Mouse (Mus musculus): ENCODE data around the gene Lrrc56. TPM values are rescaled to one million over a fixed set of nuclear protein-coding genes. Genes with fewer than 3 reads are reported as not detected.
"Not testable (repeated sequence)": the region's sequence is repeated elsewhere in the genome, so short reads cannot be mapped to it uniquely, and the experiment has no call there.

Gene Lrrc56
- total RNA-seq, 2 experiments from 2014 or later = 0.28 to 6.1 TPM

- not testable (repeated sequence) for ATAC-seq (replicated peaks; ENCODE audit: low FRiP score, low TSS enrichment, poor library complexity, severe bottlenecking)
Observed at GRCm38 (mm10) chr7:141250486-141250885, 56.5 kb downstream of the Lrrc56 start.

- ATAC-seq (replicated peaks; ENCODE audit: low FRiP score, low TSS enrichment, poor library complexity, severe bottlenecking) = no peak
Observed at GRCm38 (mm10) chr7:141256159-141256558, 62.2 kb downstream of the Lrrc56 start.

Other genes with a start within 250 kb of the Lrrc56 start
- 0.55 TPM in 1 of 2 replicates, not detected in the other for gene Ifitm5, start 243.9 kb upstream of the Lrrc56 start, total RNA-seq (2014; fragmentation: Nextera tagmentation)
- 2.4 TPM in 1 of 2 replicates, not detected in the other for gene Ifitm5, start 243.9 kb upstream of the Lrrc56 start, total RNA-seq (2017)
- not detected in 2 replicates for gene Gm45717, start 238.2 kb upstream of the Lrrc56 start, total RNA-seq (2014; fragmentation: Nextera tagmentation)
- gene Gm45717, start 238.2 kb upstream of the Lrrc56 start, total RNA-seq (2017) = not detected in 2 replicates
- 285 and 292 TPM in 2 replicates for gene Ifitm2, start 238.2 kb upstream of the Lrrc56 start, total RNA-seq (2014; fragmentation: Nextera tagmentation)
- gene Ifitm2, start 238.2 kb upstream of the Lrrc56 start, total RNA-seq (2017) = 265 and 278 TPM in 2 replicates
- gene Ifitm1, start 226.9 kb upstream of the Lrrc56 start, total RNA-seq (2014; fragmentation: Nextera tagmentation) = 37.2 and 54.3 TPM in 2 replicates
- 20.9 and 50.8 TPM in 2 replicates for gene Ifitm1, start 226.9 kb upstream of the Lrrc56 start, total RNA-seq (2017)
- gene Ifitm3, start 183.4 kb upstream of the Lrrc56 start, total RNA-seq (2014; fragmentation: Nextera tagmentation) = 53.9 and 67.3 TPM in 2 replicates
- 54.1 and 55.3 TPM in 2 replicates for gene Ifitm3, start 183.4 kb upstream of the Lrrc56 start, total RNA-seq (2017)
- not detected in 2 replicates for gene Ifitm6, start 176.2 kb upstream of the Lrrc56 start, total RNA-seq (2014; fragmentation: Nextera tagmentation)
- gene Ifitm6, start 176.2 kb upstream of the Lrrc56 start, total RNA-seq (2017) = 25.3 TPM in 1 of 2 replicates, not detected in the other
- not detected in 2 replicates for gene Gm17387, start 165.0 kb upstream of the Lrrc56 start, total RNA-seq (2014; fragmentation: Nextera tagmentation)
- not detected in 2 replicates for gene Gm17387, start 165.0 kb upstream of the Lrrc56 start, total RNA-seq (2017)
- gene B4galnt4, start 133.1 kb upstream of the Lrrc56 start, total RNA-seq (2014; fragmentation: Nextera tagmentation) = 0.20 and 0.70 TPM in 2 replicates
- gene B4galnt4, start 133.1 kb upstream of the Lrrc56 start, total RNA-seq (2017) = not detected in 2 replicates
- gene Pkp3, start 115.9 kb upstream of the Lrrc56 start, total RNA-seq (2014; fragmentation: Nextera tagmentation) = 0.17 and 11.2 TPM in 2 replicates
- gene Pkp3, start 115.9 kb upstream of the Lrrc56 start, total RNA-seq (2017) = 2.8 TPM in 1 of 2 replicates, not detected in the other
- 14.0 and 24.8 TPM in 2 replicates for gene Sigirr, start 93.6 kb upstream of the Lrrc56 start, total RNA-seq (2014; fragmentation: Nextera tagmentation)
- 7.1 and 13.0 TPM in 2 replicates for gene Sigirr, start 93.6 kb upstream of the Lrrc56 start, total RNA-seq (2017)
- not detected in 2 replicates for gene Ano9, start 76.4 kb upstream of the Lrrc56 start, total RNA-seq (2014; fragmentation: Nextera tagmentation)
- gene Ano9, start 76.4 kb upstream of the Lrrc56 start, total RNA-seq (2017) = not detected in 2 replicates
- 59.0 and 64.0 TPM in 2 replicates for gene Ptdss2, start 71.8 kb upstream of the Lrrc56 start, total RNA-seq (2014; fragmentation: Nextera tagmentation)
- gene Ptdss2, start 71.8 kb upstream of the Lrrc56 start, total RNA-seq (2017) = 14.0 and 21.1 TPM in 2 replicates
- 43.7 and 54.2 TPM in 2 replicates for gene Rnh1, start 21.3 kb upstream of the Lrrc56 start, total RNA-seq (2014; fragmentation: Nextera tagmentation)
- 20.7 and 30.4 TPM in 2 replicates for gene Rnh1, start 21.3 kb upstream of the Lrrc56 start, total RNA-seq (2017)
- gene Hras, start 152 bp upstream of the Lrrc56 start, total RNA-seq (2014; fragmentation: Nextera tagmentation) = 73.1 and 108 TPM in 2 replicates
- gene Hras, start 152 bp upstream of the Lrrc56 start, total RNA-seq (2017) = 30.1 and 48.6 TPM in 2 replicates
- not detected in 2 replicates for gene Lmntd2, start 19.9 kb downstream of the Lrrc56 start, total RNA-seq (2014; fragmentation: Nextera tagmentation)
- not detected in 2 replicates for gene Lmntd2, start 19.9 kb downstream of the Lrrc56 start, total RNA-seq (2017)
- gene Rassf7, start 21.7 kb downstream of the Lrrc56 start, total RNA-seq (2014; fragmentation: Nextera tagmentation) = 3.1 and 6.4 TPM in 2 replicates
- 3.4 and 4.6 TPM in 2 replicates for gene Rassf7, start 21.7 kb downstream of the Lrrc56 start, total RNA-seq (2017)
- gene Phrf1, start 34.6 kb downstream of the Lrrc56 start, total RNA-seq (2014; fragmentation: Nextera tagmentation) = 114 and 119 TPM in 2 replicates
- gene Phrf1, start 34.6 kb downstream of the Lrrc56 start, total RNA-seq (2017) = 53.9 and 79.3 TPM in 2 replicates
- 6.4 and 27.5 TPM in 2 replicates for gene Irf7, start 72.3 kb downstream of the Lrrc56 start, total RNA-seq (2014; fragmentation: Nextera tagmentation)
- 9.7 and 9.9 TPM in 2 replicates for gene Irf7, start 72.3 kb downstream of the Lrrc56 start, total RNA-seq (2017)
- gene Cdhr5, start 82.6 kb downstream of the Lrrc56 start, total RNA-seq (2014; fragmentation: Nextera tagmentation) = not detected in 2 replicates
- not detected in 2 replicates for gene Cdhr5, start 82.6 kb downstream of the Lrrc56 start, total RNA-seq (2017)
- gene Sct, start 85.0 kb downstream of the Lrrc56 start, total RNA-seq (2014; fragmentation: Nextera tagmentation) = not detected in 2 replicates
- not detected in 2 replicates for gene Sct, start 85.0 kb downstream of the Lrrc56 start, total RNA-seq (2017)
- gene Drd4, start 97.8 kb downstream of the Lrrc56 start, total RNA-seq (2014; fragmentation: Nextera tagmentation) = not detected in 2 replicates
- gene Drd4, start 97.8 kb downstream of the Lrrc56 start, total RNA-seq (2017) = not detected in 2 replicates
- gene Deaf1, start 133.5 kb downstream of the Lrrc56 start, total RNA-seq (2014; fragmentation: Nextera tagmentation) = 54.5 and 74.1 TPM in 2 replicates
- gene Deaf1, start 133.5 kb downstream of the Lrrc56 start, total RNA-seq (2017) = 11.0 and 32.1 TPM in 2 replicates
- gene Tmem80, start 133.6 kb downstream of the Lrrc56 start, total RNA-seq (2014; fragmentation: Nextera tagmentation) = 23.0 and 39.1 TPM in 2 replicates
- gene Tmem80, start 133.6 kb downstream of the Lrrc56 start, total RNA-seq (2017) = 9.7 and 17.4 TPM in 2 replicates
- 2.0 TPM in 1 of 2 replicates, not detected in the other for gene Eps8l2, start 144.7 kb downstream of the Lrrc56 start, total RNA-seq (2014; fragmentation: Nextera tagmentation)
- not detected in 2 replicates for gene Eps8l2, start 144.7 kb downstream of the Lrrc56 start, total RNA-seq (2017)
- 327 and 353 TPM in 2 replicates for gene Taldo1, start 198.0 kb downstream of the Lrrc56 start, total RNA-seq (2014; fragmentation: Nextera tagmentation)
- 401 and 451 TPM in 2 replicates for gene Taldo1, start 198.0 kb downstream of the Lrrc56 start, total RNA-seq (2017)
- 26.8 and 33.7 TPM in 2 replicates for gene Gatd1, start 220.0 kb downstream of the Lrrc56 start, total RNA-seq (2014; fragmentation: Nextera tagmentation)
- 10.9 and 13.9 TPM in 2 replicates for gene Gatd1, start 220.0 kb downstream of the Lrrc56 start, total RNA-seq (2017)
- not detected in 2 replicates for gene Cend1, start 235.3 kb downstream of the Lrrc56 start, total RNA-seq (2014; fragmentation: Nextera tagmentation)
- gene Cend1, start 235.3 kb downstream of the Lrrc56 start, total RNA-seq (2017) = not detected in 2 replicates
- gene Slc25a22, start 243.7 kb downstream of the Lrrc56 start, total RNA-seq (2014; fragmentation: Nextera tagmentation) = 25.9 and 45.2 TPM in 2 replicates
- gene Slc25a22, start 243.7 kb downstream of the Lrrc56 start, total RNA-seq (2017) = 3.4 and 6.7 TPM in 2 replicates
- gene Pidd1, start 249.9 kb downstream of the Lrrc56 start, total RNA-seq (2014; fragmentation: Nextera tagmentation) = 46.5 and 64.8 TPM in 2 replicates
- gene Pidd1, start 249.9 kb downstream of the Lrrc56 start, total RNA-seq (2017) = 7.5 and 14.3 TPM in 2 replicates